Mouse (Mus musculus): ENCODE measurements around the gene Gm20696.

- no peak for TF ChIP-seq CTCF (IDR thresholded peaks at IDR 0.05; ENCODE audit: extremely low read depth, insufficient read depth, insufficient read length, insufficient replicate concordance)
- no peak for TF ChIP-seq POLR2A (IDR thresholded peaks at IDR 0.05; ENCODE audit: low read depth, low read length)
These were observed 198.8 kb downstream of the Gm20696 start for GRCm38 (mm10) chr6:99467831-99468230.
